Mouse (Mus musculus) liver, postnatal 0 days (tissue): Measurements from ENCODE around the gene Cdk1.

Experiments
- CTCF ChIP-seq: sonication (generic); IDR thresholded peaks from 2 replicates; pipeline ENCODE4 v1.5.1; 2016; ENCODE audit warnings: antibody characterized with exemption, low read depth
- EP300 ChIP-seq: IDR thresholded peaks from 2 replicates; pipeline ENCODE4 v1.6.1; 2016; ENCODE audit warnings: antibody characterized with exemption, low read depth, mild to moderate bottlenecking

DNA sequence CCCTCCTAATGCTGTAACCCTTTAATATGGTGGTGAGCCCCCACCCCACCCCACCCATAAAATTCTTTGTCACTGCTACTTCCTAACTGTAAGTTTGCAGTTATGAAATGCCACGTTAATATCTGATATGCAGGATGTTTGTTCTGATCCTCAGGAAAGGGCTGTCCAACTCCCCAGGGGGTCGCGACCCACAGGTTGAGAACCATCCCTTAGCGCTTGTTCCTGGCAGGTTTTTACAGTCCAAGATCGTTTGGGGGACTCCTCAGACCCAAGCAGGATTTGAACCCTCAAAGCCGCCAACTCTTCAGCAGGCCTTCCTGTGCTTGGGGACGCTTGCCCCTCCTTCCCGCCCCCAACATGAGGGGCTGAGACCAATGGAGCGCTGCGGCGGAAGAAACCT is 16.5 kb downstream of the Cdk1 start:
- no peak for TF ChIP-seq CTCF
- no peak for TF ChIP-seq EP300
